Mouse (Mus musculus) spleen, adult 2 months (tissue): ENCODE measurements around the gene Col5a2.

Source experiments
- CTCF ChIP-seq: fragments of 200-500 bp; IDR thresholded peaks from 2 replicates; pipeline ENCODE4 v1.5.1; 2011; ENCODE audit warnings: mild to moderate bottlenecking, inconsistent platforms; ENCODE audit not compliant: insufficient read depth, insufficient read length, insufficient replicate concordance; ENCODE audit errors: extremely low read depth
- POLR2A ChIP-seq: fragments of 200-500 bp; IDR thresholded peaks from 2 replicates; pipeline ENCODE4 v1.6.1; 2011; ENCODE audit warnings: low read depth, low read length, inconsistent platforms

DNA sequence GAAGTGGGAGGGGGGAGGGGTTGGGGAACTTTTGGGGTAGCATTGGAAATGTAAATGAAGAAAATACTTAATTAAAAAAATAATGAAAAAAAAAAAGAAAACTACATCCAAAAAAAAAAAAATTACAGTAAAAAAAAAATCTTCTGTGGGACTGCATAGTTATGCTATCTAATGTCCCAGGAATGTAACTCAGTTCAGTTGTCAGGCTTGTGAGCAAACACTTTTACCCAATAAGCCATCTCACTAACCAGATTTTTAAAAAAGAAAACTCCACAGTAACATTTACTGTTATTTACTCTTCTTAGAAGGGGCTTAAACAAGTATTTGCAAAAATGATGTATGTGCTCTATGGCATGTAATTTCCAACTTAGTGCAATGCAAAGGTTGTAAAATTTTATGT is 24.0 kb downstream of the Col5a2 start:
- TF ChIP-seq POLR2A (no peak), CTCF (no peak)
